Mouse (Mus musculus) forebrain, postnatal 0 days (tissue): Measurements from ENCODE around the gene Dclk1. TPM values are rescaled to one million over a fixed set of nuclear protein-coding genes. Genes with fewer than 3 reads are reported as not detected.

Source experiments
- ATAC-seq: fragments of 200-750 bp; cut with Nextera tagmentation; 2 replicates; pipeline ENCODE4 v1.8.0; 2017; ENCODE audit warnings: mild to moderate bottlenecking, moderate library complexity
- DNase-seq: peaks from one replicate; pipeline ENCODE4 v3.0.0-alpha.2; 2015
- H3K27ac ChIP-seq: fragments of 300-500 bp; sonication (generic); 2 replicates; pipeline ENCODE4 v1.5.1; 2014; ENCODE audit warnings: low read depth, mild to moderate bottlenecking, antibody characterized with exemption, low read length, moderate library complexity, mixed read lengths
- H3K27me3 ChIP-seq: fragments of 300-500 bp; sonication (generic); 2 replicates; pipeline ENCODE4 v1.6.1; 2014; ENCODE audit warnings: mild to moderate bottlenecking, low read length, mixed read lengths; ENCODE audit not compliant: insufficient read depth
- H3K36me3 ChIP-seq: fragments of 300-500 bp; sonication (generic); 2 replicates; pipeline ENCODE4 v1.6.1; 2014; ENCODE audit warnings: mild to moderate bottlenecking, moderate library complexity; ENCODE audit not compliant: insufficient read depth
- H3K4me1 ChIP-seq: fragments of 300-500 bp; sonication (generic); 2 replicates; pipeline ENCODE4 v1.6.1; 2014; ENCODE audit warnings: antibody characterized with exemption; ENCODE audit not compliant: insufficient read depth
- H3K4me2 ChIP-seq: fragments of 300-500 bp; sonication (generic); 2 replicates; pipeline ENCODE4 v1.6.1; 2014; ENCODE audit warnings: low read depth, mild to moderate bottlenecking, moderate library complexity
- H3K4me3 ChIP-seq: fragments of 300-500 bp; sonication (generic); 2 replicates; pipeline ENCODE4 v1.5.1; 2014; ENCODE audit warnings: low read depth, low read length, mixed read lengths
- H3K9ac ChIP-seq: fragments of 300-500 bp; sonication (generic); 2 replicates; pipeline ENCODE4 v1.6.1; 2014; ENCODE audit warnings: mild to moderate bottlenecking
- H3K9me3 ChIP-seq: fragments of 300-500 bp; sonication (generic); 2 replicates; pipeline ENCODE4 v1.6.1; 2016; ENCODE audit warnings: low read length
- CTCF ChIP-seq: sonication (generic); IDR thresholded peaks from 2 replicates; pipeline ENCODE4 v1.5.1; 2016; ENCODE audit warnings: antibody characterized with exemption, control low read depth, low read depth
- WGBS: fragments of 180-500 bp; shearing (Covaris S2); extraction: QIAGEN DNeasy Blood & Tissue Kit; methylation state at CpG from one replicate; pipeline ENCODE4 v1.1.7; 2014; 5-methylcytosine and 5-hydroxymethylcytosine counted together
- polyA plus RNA-seq: library from polyadenylated mRNA; unstranded; fragments of >200 nt; fragmentation: Nextera tagmentation; extraction: Ambion mirVana; gene quantifications from 2 replicates; pipeline ENCODE4 v1.2.1, GENCODE M21; 2015
- total RNA-seq: library from RNA; depleted of rRNA; stranded (reverse); fragments of >200 nt; gene quantifications from 2 replicates; pipeline ENCODE4 v1.2.3, GENCODE M21; 2014

Dclk1 gene
- total and polyA plus RNA-seq, 2 experiments from 2014 or later = 219 to 347 TPM

DNA sequence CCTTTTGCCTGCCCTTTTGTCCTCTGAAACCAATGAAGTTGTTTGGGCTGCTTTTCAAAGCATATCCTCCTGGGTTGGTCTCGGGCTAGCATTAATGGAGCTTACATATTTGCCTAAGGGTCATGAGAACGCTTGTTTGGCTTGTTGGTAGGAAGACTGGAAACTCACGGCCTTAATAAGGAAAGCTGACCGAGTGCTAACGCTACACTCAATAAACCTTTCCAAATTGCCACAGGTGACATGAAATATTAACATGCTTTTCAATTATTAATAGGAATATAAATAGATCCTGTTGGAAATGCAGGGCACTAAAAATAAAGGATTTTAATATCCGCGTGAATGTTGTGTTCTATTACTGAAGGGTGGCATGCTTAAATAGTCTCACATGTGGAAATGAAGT is 257.1 kb downstream of the Dclk1 start:
- Histone ChIP-seq H3K27me3 (no peaks in the 10 kb centered on the region), H3K4me1 (no peaks in the 10 kb centered on the region), H3K9me3 (no peaks in the 10 kb centered on the region), H3K9ac (no peak overlapping the region), H3K27ac (no peak overlapping the region), H3K36me3 (peaks cover 44% of the 10 kb centered on the region), H3K4me3 (no peak overlapping the region), H3K4me2 (no peak overlapping the region)
- DNase-seq (no peak), ATAC-seq (no peak)
- no peak for TF ChIP-seq CTCF
- 86% methylated on average over 7 of the region's 7 CpGs for WGBS

DNA sequence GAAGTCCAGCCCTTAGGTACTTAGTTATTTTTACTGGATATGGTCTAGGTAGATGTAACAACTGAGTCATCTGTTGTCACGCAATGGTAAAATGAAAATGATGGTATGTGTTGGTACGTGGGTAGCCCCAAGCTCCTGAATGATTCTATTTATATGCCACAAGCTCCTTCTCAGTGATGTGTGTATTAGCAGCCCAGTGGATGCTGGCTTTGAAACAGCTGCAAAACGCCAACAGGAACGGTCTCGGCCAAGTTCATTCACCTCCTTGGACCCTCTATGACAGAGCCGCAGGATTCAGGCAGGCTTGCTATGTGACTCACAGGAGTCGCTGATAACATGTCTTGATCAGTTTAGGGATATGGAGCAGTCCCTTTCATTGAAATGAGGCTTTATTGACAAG is 268.0 kb downstream of the Dclk1 start:
- Histone ChIP-seq H3K4me3 (no peak overlapping the region), H3K4me1 (no peaks in the 10 kb centered on the region), H3K27ac (no peak overlapping the region), H3K4me2 (no peak overlapping the region), H3K9me3 (no peaks in the 10 kb centered on the region), H3K27me3 (no peaks in the 10 kb centered on the region), H3K9ac (no peak overlapping the region), H3K36me3 (peaks cover 61% of the 10 kb centered on the region)
- no peak for TF ChIP-seq CTCF
- DNase-seq (no peak), ATAC-seq (no peak)
- WGBS = 92% methylated on average over 7 of the region's 7 CpGs

DNA sequence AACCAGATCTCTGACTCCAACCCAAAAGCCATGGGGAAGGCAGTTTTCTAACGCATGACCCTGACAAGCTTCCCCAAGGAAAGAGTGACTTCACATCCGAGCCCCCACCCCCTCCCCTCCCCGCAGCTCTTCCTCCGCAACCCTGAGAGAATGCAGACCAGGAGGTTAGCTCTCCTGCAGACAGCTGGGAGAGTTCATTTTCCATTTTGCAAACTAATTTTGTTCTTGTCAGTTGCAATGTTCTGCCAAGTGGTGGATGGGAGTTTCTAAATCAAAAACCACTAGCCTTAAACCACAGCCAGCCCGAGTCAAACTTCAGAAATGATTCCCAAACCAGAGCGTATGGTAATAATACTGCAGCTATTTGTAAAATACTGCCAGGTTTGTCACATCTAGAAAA is 269.5 kb downstream of the Dclk1 start:
- no peak for TF ChIP-seq CTCF
- 69% methylated on average over 6 of the region's 6 CpGs for WGBS

DNA sequence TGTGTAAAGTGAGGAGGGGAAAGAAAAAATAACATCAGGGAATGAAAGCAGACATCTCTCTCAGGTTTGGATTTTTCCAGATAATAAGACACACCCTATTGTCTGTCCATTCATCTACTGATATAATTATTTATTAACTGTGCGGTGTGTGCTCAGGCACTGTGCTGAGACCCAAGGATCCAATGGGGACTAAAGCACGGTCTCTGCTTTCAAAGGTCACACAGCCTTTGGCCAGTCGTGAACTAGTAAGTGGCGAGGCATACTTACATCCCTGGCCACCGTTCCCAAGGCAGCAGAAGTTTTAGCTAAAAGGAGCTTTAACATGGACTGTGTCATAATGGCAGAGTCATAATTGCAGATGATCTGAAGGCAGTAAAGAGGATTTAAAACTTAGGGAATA is 273.8 kb downstream of the Dclk1 start:
- no peak for TF ChIP-seq CTCF
- Histone ChIP-seq H3K27me3 (no peaks in the 10 kb centered on the region), H3K9me3 (no peaks in the 10 kb centered on the region), H3K4me2 (no peak overlapping the region), H3K36me3 (peaks cover 45% of the 10 kb centered on the region), H3K4me1 (no peaks in the 10 kb centered on the region), H3K9ac (no peak overlapping the region), H3K4me3 (no peak overlapping the region), H3K27ac (no peak overlapping the region)
- DNase-seq = no peak
- WGBS = 74% methylated on average over 5 of the region's 5 CpGs
- ATAC-seq = no peak

More for the DNA sequence above, 269.5 kb downstream of the Dclk1 start:
- peak; percentile 5; the same call in 1 of the 2 replicates for ATAC-seq
- Histone ChIP-seq H3K27me3 (no peaks in the 10 kb centered on the region), H3K4me2 (no peak overlapping the region), H3K27ac (no peak overlapping the region; the same call in 1 of the 2 replicates), H3K9ac (no peak overlapping the region), H3K9me3 (no peaks in the 10 kb centered on the region), H3K4me3 (no peak overlapping the region), H3K4me1 (no peaks in the 10 kb centered on the region), H3K36me3 (peaks cover 57% of the 10 kb centered on the region)
- DNase-seq = no peak

DNA sequence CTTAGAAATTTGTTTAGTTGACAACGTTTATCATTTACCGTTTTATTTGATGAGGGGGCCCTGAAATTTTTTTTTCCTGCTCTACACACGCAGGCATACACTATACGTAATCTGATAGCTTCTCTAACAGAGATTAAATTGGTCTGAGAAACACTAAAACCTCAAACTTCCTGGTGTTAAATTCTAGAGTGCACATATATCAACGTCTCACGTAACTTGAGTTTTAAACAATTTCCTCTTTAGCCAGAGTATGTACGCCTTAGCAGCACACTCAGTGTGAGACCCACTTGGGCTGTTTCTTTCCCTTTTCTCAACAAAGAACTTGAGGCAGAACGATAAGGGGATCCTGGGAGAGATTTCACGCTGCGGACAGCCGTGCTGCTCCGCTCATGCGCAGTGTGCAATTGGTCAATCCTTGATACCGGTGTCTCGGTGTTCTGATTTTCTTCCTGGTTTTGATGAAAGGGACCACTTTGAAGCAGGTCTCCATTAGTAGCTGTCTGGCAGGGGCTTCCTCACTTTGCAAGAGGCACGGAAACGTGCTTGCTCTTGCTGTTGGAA is 275.4 kb downstream of the Dclk1 start:
- no peaks in the 10 kb centered on the region for H3K27me3 ChIP-seq

DNA sequence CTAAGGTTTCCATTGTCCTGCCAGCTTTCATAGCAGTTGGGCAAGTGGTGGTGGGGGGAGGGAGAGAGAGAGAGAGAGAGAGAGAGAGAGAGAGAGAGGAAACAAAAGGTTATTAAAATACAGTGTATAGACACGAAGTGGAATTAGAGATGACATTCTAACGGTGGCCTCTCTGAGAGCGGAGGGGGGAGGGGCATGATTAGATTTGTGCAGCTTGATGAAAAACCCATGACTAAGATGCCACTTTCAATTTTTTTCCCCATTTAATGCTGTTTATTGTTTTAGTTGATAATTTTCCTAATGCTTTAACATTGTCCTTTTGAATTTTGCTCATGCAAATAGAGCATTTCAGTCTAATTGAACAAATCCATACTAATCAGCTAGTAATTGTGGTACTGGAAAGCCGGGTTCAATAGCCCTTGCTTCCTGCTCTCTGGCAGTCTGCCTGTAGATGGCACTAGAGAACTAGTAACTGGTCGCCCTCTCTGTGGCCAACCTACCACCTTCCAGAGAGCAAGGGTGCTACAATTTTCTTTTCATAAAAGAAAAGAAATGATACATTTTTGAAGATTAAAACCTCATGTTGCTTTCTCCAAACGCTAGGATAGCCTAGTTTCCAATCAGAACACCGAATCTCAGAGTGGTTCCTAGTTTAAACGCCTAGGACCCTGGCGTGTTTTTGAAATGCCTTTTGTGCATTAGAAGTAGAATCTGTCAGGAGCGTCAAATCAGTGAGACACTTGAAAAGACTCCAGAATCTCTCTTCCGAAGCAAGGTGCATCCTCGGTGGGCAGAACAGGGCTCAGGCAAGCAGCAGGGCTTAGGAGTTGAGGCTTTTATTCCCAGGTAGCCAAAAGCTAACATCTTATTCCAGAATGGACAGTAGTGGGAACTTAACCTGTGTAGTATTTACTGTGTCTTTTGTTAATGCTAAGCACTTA is 278.3 kb downstream of the Dclk1 start:
- Histone ChIP-seq H3K4me1 (peaks cover 13% of the 10 kb centered on the region), H3K9ac (no peak overlapping the region), H3K27ac (0 out of 2 replicates have a peak overlapping the region, but pooled peaks have one; percentile 9), H3K36me3 (peaks cover 20% of the 10 kb centered on the region), H3K9me3 (no peaks in the 10 kb centered on the region), H3K4me3 (no peak overlapping the region), H3K27me3 (no peaks in the 10 kb centered on the region), H3K4me2 (no peak overlapping the region)
- DNase-seq = peak; percentile 89
- WGBS = 9% methylated on average over 12 of the region's 12 CpGs
- peak; percentile 81 for ATAC-seq
- peak; percentile 79 for TF ChIP-seq CTCF

More for the DNA sequence above, 275.4 kb downstream of the Dclk1 start:
- Histone ChIP-seq H3K9me3 (no peaks in the 10 kb centered on the region), H3K4me2 (no peak overlapping the region), H3K4me1 (peaks cover 8% of the 10 kb centered on the region), H3K4me3 (no peak overlapping the region), H3K27ac (no peak overlapping the region), H3K36me3 (peaks cover 45% of the 10 kb centered on the region), H3K9ac (no peak overlapping the region)
- WGBS = 88% methylated on average over 17 of the region's 17 CpGs
- TF ChIP-seq CTCF = no peak
- DNase-seq (no peak), ATAC-seq (no peak)

DNA sequence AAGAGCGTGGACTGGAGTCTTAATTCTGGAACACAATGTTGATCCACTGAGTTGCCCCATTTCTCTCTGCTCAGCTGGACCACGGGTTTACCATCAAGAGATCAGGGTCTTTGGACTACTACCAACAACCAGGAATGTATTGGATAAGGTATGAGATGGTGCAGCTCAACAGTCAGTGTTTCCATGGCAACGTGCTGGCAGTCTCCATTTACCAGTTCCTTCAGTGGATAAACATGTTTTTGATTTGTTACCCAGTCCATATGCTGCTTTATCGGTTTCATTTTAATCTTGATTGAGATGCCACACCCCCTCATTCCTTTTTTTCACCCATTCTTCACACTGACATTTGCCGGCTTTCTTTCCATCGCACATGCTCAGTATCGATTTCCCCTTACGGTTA is 279.6 kb downstream of the Dclk1 start:
- DNase-seq = peak; percentile 74

More for the DNA sequence above, 279.6 kb downstream of the Dclk1 start:
- Histone ChIP-seq H3K4me3 (no peak overlapping the region), H3K27ac (peak overlapping the region; percentile 50), H3K4me2 (no peak overlapping the region), H3K27me3 (no peaks in the 10 kb centered on the region), H3K9me3 (no peaks in the 10 kb centered on the region), H3K36me3 (peaks cover 20% of the 10 kb centered on the region), H3K9ac (no peak overlapping the region), H3K4me1 (peaks cover 13% of the 10 kb centered on the region)
- no peak for TF ChIP-seq CTCF
- 31% methylated on average over 8 of the region's 8 CpGs for WGBS
- peak; percentile 49 for ATAC-seq
